Mouse (Mus musculus) C2C12 (cell line): ENCODE results near the gene Arhgef19. TPM values are rescaled to one million over a fixed set of nuclear protein-coding genes. Genes with fewer than 3 reads are reported as not detected.

Experiments
- H3K27me3 ChIP-seq: one replicate; pipeline ENCODE4 v1.6.1; 2011; ENCODE audit not compliant: control insufficient read depth, insufficient read depth, insufficient read length
- H3K36me3 ChIP-seq: one replicate; pipeline ENCODE4 v1.6.1; 2011; ENCODE audit not compliant: control insufficient read depth, insufficient read depth
- H3K4me3 ChIP-seq: one replicate; pipeline ENCODE4 v1.5.1; 2011; ENCODE audit warnings: mild to moderate bottlenecking, control low read depth; ENCODE audit not compliant: poor library complexity, insufficient read depth, severe bottlenecking
- H3K79me2 ChIP-seq: one replicate; pipeline ENCODE4 v1.6.1; 2011; ENCODE audit not compliant: control insufficient read depth, insufficient read depth
- H3K79me3 ChIP-seq: one replicate; pipeline ENCODE4 v1.6.1; 2011; ENCODE audit warnings: low read depth, control low read depth
- H3ac ChIP-seq: one replicate; pipeline ENCODE3; 2011; ENCODE audit warnings: low read depth; ENCODE audit not compliant: control insufficient read depth, insufficient read length
- CEBPB ChIP-seq: IDR thresholded peaks from one replicate; pipeline ENCODE4 v1.6.1; 2011; ENCODE audit warnings: low read depth, mild to moderate bottlenecking, control low read depth, moderate library complexity
- CTCF ChIP-seq: IDR thresholded peaks from one replicate; pipeline ENCODE4 v1.5.1; 2011; ENCODE audit not compliant: control insufficient read depth, insufficient read depth, insufficient read length
- FOSL1 ChIP-seq: IDR thresholded peaks from one replicate; pipeline ENCODE4 v1.8.0; 2011; ENCODE audit warnings: mild to moderate bottlenecking, low read length; ENCODE audit not compliant: poor library complexity, insufficient read depth, severe bottlenecking
- MAX ChIP-seq: IDR thresholded peaks from one replicate; pipeline ENCODE4 v1.6.1; 2011; ENCODE audit warnings: mild to moderate bottlenecking, control low read depth
- MYOD1 ChIP-seq: IDR thresholded peaks from one replicate; pipeline ENCODE4 v1.6.1; 2011; ENCODE audit warnings: low read depth; ENCODE audit not compliant: control insufficient read depth, insufficient read length
- MYOG ChIP-seq: IDR thresholded peaks from one replicate; pipeline ENCODE4 v1.6.1; 2011; ENCODE audit not compliant: control insufficient read depth, insufficient read length; ENCODE audit errors: extremely low read depth
- USF1 ChIP-seq: IDR thresholded peaks from one replicate; pipeline ENCODE4 v1.6.1; 2011; ENCODE audit warnings: low read depth, mild to moderate bottlenecking, control low read depth, moderate library complexity
- polyA plus RNA-seq: library from polyadenylated mRNA; unstranded; fragments of >200 nt; fragmentation: generic; extraction: Trizol; gene quantifications from one replicate; pipeline ENCODE4 v1.2.1, GENCODE M21; 2012; ENCODE audit warnings: missing spikeins

Arhgef19 gene
- polyA plus RNA-seq, 1 experiment, result 26.7 TPM

- TF ChIP-seq FOSL1 (no peak), MYOD1 (peak; percentile 42), MAX (peak; percentile 79)
- Histone ChIP-seq H3K4me3 (peak overlapping the region; percentile 3), H3K27me3 (no peaks in the 10 kb centered on the region)
Observed at GRCm38 (mm10) chr4:141286860-141287517, 47.7 kb downstream of the Arhgef19 start.

GRCm38 (mm10) chr4:141287518-141288004, 48.3 kb downstream of the Arhgef19 start:
- TF ChIP-seq CTCF (no peak), FOSL1 (no peak), MYOD1 (no peak), CEBPB (no peak), MYOG (no peak), USF1 (no peak), MAX (peak; percentile 63)
- Histone ChIP-seq H3K4me3 (peak overlapping the region; percentile 3), H3K27me3 (no peaks in the 10 kb centered on the region), H3K79me2 (no peaks in the 10 kb centered on the region), H3K36me3 (no peaks in the 10 kb centered on the region), H3ac (peak overlapping the region; percentile 30), H3K79me3 (no peaks in the 10 kb centered on the region)

More at GRCm38 (mm10) chr4:141286860-141287517, 47.7 kb downstream of the Arhgef19 start:
- Histone ChIP-seq H3K79me3 (no peaks in the 10 kb centered on the region), H3K79me2 (no peaks in the 10 kb centered on the region), H3ac (peak overlapping the region; percentile 43), H3K36me3 (no peaks in the 10 kb centered on the region)

- Histone ChIP-seq H3K27me3 (no peaks in the 10 kb centered on the region), H3ac (no peak overlapping the region), H3K79me2 (no peaks in the 10 kb centered on the region), H3K79me3 (no peaks in the 10 kb centered on the region), H3K36me3 (no peaks in the 10 kb centered on the region), H3K4me3 (no peak overlapping the region)
- TF ChIP-seq MYOD1 (no peak), USF1 (no peak), CEBPB (no peak), MAX (no peak), FOSL1 (no peak), MYOG (no peak), CTCF (no peak)
Observed at GRCm38 (mm10) chr4:141288152-141288551, 48.9 kb downstream of the Arhgef19 start.

- H3K79me3 ChIP-seq, result no peaks in the 10 kb centered on the region
- H3ac ChIP-seq, result peak overlapping the region; percentile 41
- no peaks in the 10 kb centered on the region for H3K79me2 ChIP-seq
- H3K4me3 ChIP-seq, result no peak overlapping the region
- H3K36me3 ChIP-seq, result no peaks in the 10 kb centered on the region
- no peaks in the 10 kb centered on the region for H3K27me3 ChIP-seq
- TF ChIP-seq MAX (peak; percentile 82), CEBPB (no peak)
Observed at GRCm38 (mm10) chr4:141291571-141292375, 52.5 kb downstream of the Arhgef19 start.

- TF ChIP-seq CEBPB, result no peak
- TF ChIP-seq USF1, result no peak
- Histone ChIP-seq H3K27me3 (no peaks in the 10 kb centered on the region), H3K36me3 (no peaks in the 10 kb centered on the region)
Observed at GRCm38 (mm10) chr4:141295774-141296186, 56.5 kb downstream of the Arhgef19 start.

GRCm38 (mm10) chr4:141297934-141298333, 58.6 kb downstream of the Arhgef19 start:
- TF ChIP-seq CTCF (no peak), MAX (no peak), MYOD1 (no peak), MYOG (no peak), CEBPB (no peak), FOSL1 (no peak), USF1 (no peak)
- H3K36me3 ChIP-seq, result peaks cover 6% of the 10 kb centered on the region
- no peak overlapping the region for H3ac ChIP-seq
- H3K4me3 ChIP-seq, result no peak overlapping the region
- no peaks in the 10 kb centered on the region for H3K27me3 ChIP-seq
- H3K79me2 ChIP-seq, result peaks cover 37% of the 10 kb centered on the region
- H3K79me3 ChIP-seq, result peaks cover 18% of the 10 kb centered on the region

More at GRCm38 (mm10) chr4:141295774-141296186, 56.5 kb downstream of the Arhgef19 start:
- H3ac ChIP-seq, result no peak overlapping the region
- no peaks in the 10 kb centered on the region for H3K79me3 ChIP-seq
- peaks cover 15% of the 10 kb centered on the region for H3K79me2 ChIP-seq
- H3K4me3 ChIP-seq, result no peak overlapping the region
